Mouse (Mus musculus): ENCODE results near the gene Adprhl2. TPM values are rescaled to one million over a fixed set of nuclear protein-coding genes. Genes with fewer than 3 reads are reported as not detected.

Adprhl2 gene
- polyA plus RNA-seq, 1 experiment from 2014 or later = 64.5 TPM

DNA sequence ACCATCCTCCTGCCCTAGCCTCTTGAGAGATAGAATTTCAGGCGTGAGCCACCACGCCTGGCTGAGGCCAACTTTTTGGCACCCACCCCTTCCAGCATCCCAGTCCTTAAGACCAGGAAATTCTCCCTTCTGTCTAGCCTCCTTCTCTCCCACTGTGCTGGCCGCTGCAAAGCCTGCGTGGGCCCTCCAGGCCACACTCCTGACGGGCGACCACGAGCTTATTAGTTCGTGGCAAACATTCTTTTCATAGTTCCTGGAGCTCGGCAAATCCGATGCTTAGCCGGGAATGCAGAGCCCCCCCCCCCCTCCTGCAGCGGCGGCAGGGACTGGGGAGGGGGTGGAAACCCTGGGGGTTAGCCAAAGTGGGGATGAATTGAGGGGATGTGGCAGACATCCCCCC lies 30.3 kb downstream of the Adprhl2 start:
- no peak for DNase-seq (ENCODE audit: low spot score)
- H3K27ac ChIP-seq = no peak overlapping the region
- H3K4me3 ChIP-seq (replicated peaks; ENCODE audit: low read depth, low read length) = no peak overlapping the region
- H3K4me2 ChIP-seq (ENCODE audit: low read length) = no peak overlapping the region
- no peaks in the 10 kb centered on the region for H3K9me3 ChIP-seq (replicated peaks; ENCODE audit: low read length)
- peaks cover 11% of the 10 kb centered on the region for H3K27me3 ChIP-seq (ENCODE audit: insufficient read depth, low read length)
- no peak for ATAC-seq (replicated peaks; ENCODE audit: low FRiP score, low read depth)
- H3K4me1 ChIP-seq (replicated peaks; ENCODE audit: insufficient read depth, low read length) = peaks cover 17% of the 10 kb centered on the region; the same call in 1 of the 2 replicates
- H3K9ac ChIP-seq (ENCODE audit: low read depth, low read length) = no peak overlapping the region
- H3K36me3 ChIP-seq (ENCODE audit: insufficient read depth, low read length) = no peaks in the 10 kb centered on the region
- no peak for TF ChIP-seq CTCF (IDR thresholded peaks at IDR 0.05; ENCODE audit: low read depth)
- WGBS = 24% methylated on average over 13 of the region's 13 CpGs

DNA sequence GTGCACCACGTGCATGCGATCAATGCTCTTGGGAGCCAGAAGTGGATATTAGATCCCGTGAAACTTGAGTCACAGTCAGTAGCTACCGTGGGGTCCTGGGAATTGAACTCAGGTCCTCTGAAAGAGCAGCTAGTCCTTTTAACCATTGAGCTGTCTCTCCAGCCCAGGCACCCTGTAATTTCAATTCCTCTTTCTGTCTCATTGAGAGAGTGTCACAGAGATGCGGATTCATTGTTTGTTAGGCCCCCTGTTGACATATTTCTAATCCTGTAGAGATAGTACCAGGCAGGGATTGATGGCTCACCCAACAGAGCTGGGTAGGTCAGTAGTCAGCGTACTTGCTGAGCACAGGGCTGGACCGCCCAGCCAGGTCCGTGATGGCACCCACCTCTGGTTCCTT lies 31.2 kb downstream of the Adprhl2 start:
- no peaks in the 10 kb centered on the region for H3K36me3 ChIP-seq (ENCODE audit: insufficient read depth, low read length)
- no peaks in the 10 kb centered on the region for H3K9me3 ChIP-seq (replicated peaks; ENCODE audit: low read length)
- WGBS = 88% methylated on average over 8 of the region's 8 CpGs
- peaks cover 17% of the 10 kb centered on the region; the same call in 1 of the 2 replicates for H3K4me1 ChIP-seq (replicated peaks; ENCODE audit: insufficient read depth, low read length)
- peaks cover 15% of the 10 kb centered on the region for H3K27me3 ChIP-seq (ENCODE audit: insufficient read depth, low read length)
- TF ChIP-seq CTCF (IDR thresholded peaks at IDR 0.05; ENCODE audit: low read depth) = no peak
- no peak overlapping the region for H3K27ac ChIP-seq
- H3K4me2 ChIP-seq (ENCODE audit: low read length) = no peak overlapping the region
- no peak overlapping the region for H3K4me3 ChIP-seq (replicated peaks; ENCODE audit: low read depth, low read length)
- ATAC-seq (replicated peaks; ENCODE audit: low FRiP score, low read depth) (no peak), DNase-seq (ENCODE audit: low spot score) (no peak)
- no peak overlapping the region for H3K9ac ChIP-seq (ENCODE audit: low read depth, low read length)

DNA sequence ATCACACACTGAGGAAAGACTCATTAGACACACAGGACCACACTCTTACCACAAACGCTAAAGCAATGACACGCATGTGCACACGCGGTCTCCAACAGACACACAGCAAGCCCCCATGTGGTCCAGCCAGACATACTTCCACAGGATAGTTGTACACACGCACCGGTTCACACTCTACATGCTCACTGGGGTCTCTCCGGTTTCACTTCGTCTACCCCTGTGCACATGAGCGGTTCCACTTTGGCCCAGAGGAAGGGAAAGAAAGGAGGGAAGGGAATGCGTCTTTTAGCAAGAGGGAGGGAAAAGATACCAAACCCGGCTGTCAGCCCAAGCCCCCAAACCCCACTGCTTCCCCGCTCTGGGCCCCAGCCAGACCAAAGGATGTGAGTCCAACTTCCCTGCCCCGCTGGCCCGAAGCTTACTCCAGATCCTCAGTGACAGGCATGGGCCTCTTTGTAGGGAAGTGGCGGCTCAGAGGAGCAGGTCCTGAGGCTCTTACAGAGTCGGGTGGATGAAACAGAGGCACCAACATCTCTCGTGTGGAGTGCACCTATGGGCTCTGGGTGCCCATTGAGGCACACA lies 33.3 kb downstream of the Adprhl2 start:
- Histone ChIP-seq H3K4me2 (ENCODE audit: low read length) (peak overlapping the region; percentile 77), H3K9me3 (replicated peaks; ENCODE audit: low read length) (no peaks in the 10 kb centered on the region), H3K27me3 (ENCODE audit: insufficient read depth, low read length) (peaks cover 15% of the 10 kb centered on the region), H3K36me3 (ENCODE audit: insufficient read depth, low read length) (no peaks in the 10 kb centered on the region), H3K9ac (ENCODE audit: low read depth, low read length) (no peak overlapping the region), H3K27ac (peak overlapping the region; percentile 25; the same call in 1 of the 2 replicates), H3K4me1 (replicated peaks; ENCODE audit: insufficient read depth, low read length) (peaks cover 17% of the 10 kb centered on the region; the same call in 1 of the 2 replicates), H3K4me3 (replicated peaks; ENCODE audit: low read depth, low read length) (no peak overlapping the region)
- 27% methylated on average over 17 of the region's 17 CpGs for WGBS
- ATAC-seq (replicated peaks; ENCODE audit: low FRiP score, low read depth) = no peak
- TF ChIP-seq CTCF (IDR thresholded peaks at IDR 0.05; ENCODE audit: low read depth) = no peak
- DNase-seq (ENCODE audit: low spot score) = peak; percentile 63

DNA sequence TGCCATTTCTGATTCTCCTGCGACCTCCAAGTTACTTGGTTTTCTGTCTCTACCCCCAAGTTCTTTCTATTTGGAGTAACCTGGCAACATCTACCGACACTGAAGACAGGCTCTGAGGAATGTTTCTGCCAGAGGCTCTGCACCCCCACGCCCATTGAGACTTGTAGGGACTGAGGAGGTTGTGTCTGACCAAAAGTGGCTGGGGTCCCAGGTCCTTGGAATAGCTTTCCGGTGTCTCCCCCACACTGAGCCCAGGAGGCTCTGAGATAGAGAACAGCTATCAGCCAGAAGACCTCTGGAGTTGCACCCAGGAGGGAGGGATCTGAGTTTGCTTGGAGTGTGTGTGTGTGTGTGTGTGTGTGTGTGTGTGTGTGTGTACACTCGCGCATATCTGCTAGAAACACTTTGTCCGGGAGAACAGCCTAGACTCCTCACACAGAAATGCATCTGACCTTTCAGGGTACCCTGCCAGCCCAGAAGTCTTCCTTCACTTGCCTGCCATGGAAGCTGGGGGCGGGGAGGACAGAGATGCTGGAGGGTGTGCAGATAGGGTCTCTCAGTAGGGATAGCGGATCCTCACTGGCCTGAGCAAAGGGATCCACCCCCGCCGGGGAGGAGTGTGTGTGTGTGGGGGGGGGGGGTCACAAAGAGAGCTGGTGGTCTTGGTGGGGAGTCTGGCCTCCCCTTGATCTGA lies 34.1 kb downstream of the Adprhl2 start:
- Histone ChIP-seq H3K9ac (ENCODE audit: low read depth, low read length) (no peak overlapping the region), H3K4me1 (replicated peaks; ENCODE audit: insufficient read depth, low read length) (peaks cover 17% of the 10 kb centered on the region; the same call in 1 of the 2 replicates), H3K36me3 (ENCODE audit: insufficient read depth, low read length) (no peaks in the 10 kb centered on the region), H3K9me3 (replicated peaks; ENCODE audit: low read length) (no peaks in the 10 kb centered on the region), H3K27me3 (ENCODE audit: insufficient read depth, low read length) (peaks cover 15% of the 10 kb centered on the region), H3K27ac (no peak overlapping the region), H3K4me2 (ENCODE audit: low read length) (peak overlapping the region; percentile 77), H3K4me3 (replicated peaks; ENCODE audit: low read depth, low read length) (no peak overlapping the region)
- TF ChIP-seq CTCF (IDR thresholded peaks at IDR 0.05; ENCODE audit: low read depth) = no peak
- 30% methylated on average over 11 of the region's 11 CpGs for WGBS
- DNase-seq (ENCODE audit: low spot score) = peak; percentile 50
- no peak; the same call in 1 of the 2 replicates for ATAC-seq (replicated peaks; ENCODE audit: low FRiP score, low read depth)

DNA sequence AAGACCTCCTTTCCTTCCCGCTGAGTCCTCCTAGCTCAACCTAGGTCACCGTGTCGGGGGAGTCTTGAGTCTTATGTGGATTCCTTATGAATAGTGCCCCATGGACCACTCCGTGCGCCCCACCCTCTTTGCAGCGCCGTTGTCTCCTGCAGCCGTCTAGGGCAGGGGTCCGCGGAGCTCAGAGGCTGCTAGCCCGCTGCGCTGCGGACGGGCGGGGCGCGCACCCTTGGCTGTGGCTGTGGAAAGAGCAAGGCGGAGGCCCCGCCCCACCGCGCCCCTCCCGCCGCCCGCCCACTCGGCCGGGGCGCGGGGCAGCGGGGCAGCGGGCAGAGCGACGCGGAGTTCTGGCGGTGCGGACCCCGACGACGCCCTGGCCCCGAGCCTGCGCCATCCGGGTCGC lies 35.0 kb downstream of the Adprhl2 start, which contains the start of gene Col8a2:
TSS of gene Col8a2 (plus strand) at position 302 of the 400 bp plus-strand sequence.
- 2% methylated on average over 19 of the region's 42 CpGs for WGBS
- DNase-seq (ENCODE audit: low spot score) (peak; percentile 44), ATAC-seq (replicated peaks; ENCODE audit: low FRiP score, low read depth) (peak; percentile 44; the same call in 1 of the 2 replicates)
- TF ChIP-seq CTCF (IDR thresholded peaks at IDR 0.05; ENCODE audit: low read depth) = no peak
- peak within 1 kb of the TSS; percentile 47 for H3K9ac ChIP-seq (ENCODE audit: low read depth, low read length)
- peak within 1 kb of the TSS; percentile 44 for H3K4me3 ChIP-seq (replicated peaks; ENCODE audit: low read depth, low read length)
- H3K27me3 ChIP-seq (ENCODE audit: insufficient read depth, low read length) = peaks cover 15% of the 10 kb centered on the region
- H3K36me3 ChIP-seq (ENCODE audit: insufficient read depth, low read length) = no peaks in the 10 kb centered on the region
- H3K4me2 ChIP-seq (ENCODE audit: low read length) = peak within 1 kb of the TSS; percentile 77
- peaks cover 15% of the 10 kb centered on the region; the same call in 1 of the 2 replicates for H3K4me1 ChIP-seq (replicated peaks; ENCODE audit: insufficient read depth, low read length)
- no peaks in the 10 kb centered on the region for H3K9me3 ChIP-seq (replicated peaks; ENCODE audit: low read length)
- 0 out of 2 replicates have a peak within 1 kb of the TSS, but pooled peaks have one; percentile 19 for H3K27ac ChIP-seq

DNA sequence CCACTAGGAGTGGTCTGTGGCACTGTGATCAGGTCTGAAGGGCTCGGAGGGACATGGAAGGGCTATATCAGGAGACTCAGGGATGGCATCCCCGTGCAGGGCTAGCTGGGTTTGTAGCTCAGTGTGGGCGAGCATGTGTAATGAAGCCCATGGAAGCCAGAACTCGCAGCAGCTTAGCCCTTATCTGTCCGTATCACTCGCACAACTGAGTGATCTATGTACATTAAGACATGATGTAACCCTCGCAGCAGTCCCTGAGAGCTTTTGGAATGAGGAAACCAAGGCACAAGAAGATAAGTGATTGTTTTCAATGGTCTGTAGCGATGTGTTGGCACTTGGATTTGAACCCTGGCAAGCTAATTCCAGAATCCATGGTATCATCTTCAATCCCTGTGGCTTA lies 37.9 kb downstream of the Adprhl2 start:
- Histone ChIP-seq H3K4me1 (replicated peaks; ENCODE audit: insufficient read depth, low read length) (peaks cover 8% of the 10 kb centered on the region; the same call in 1 of the 2 replicates), H3K27ac (no peak overlapping the region), H3K9ac (ENCODE audit: low read depth, low read length) (no peak overlapping the region), H3K4me3 (replicated peaks; ENCODE audit: low read depth, low read length) (no peak overlapping the region), H3K4me2 (ENCODE audit: low read length) (no peak overlapping the region), H3K36me3 (ENCODE audit: insufficient read depth, low read length) (no peaks in the 10 kb centered on the region), H3K9me3 (replicated peaks; ENCODE audit: low read length) (no peaks in the 10 kb centered on the region), H3K27me3 (ENCODE audit: insufficient read depth, low read length) (peaks cover 15% of the 10 kb centered on the region)
- TF ChIP-seq CTCF (IDR thresholded peaks at IDR 0.05; ENCODE audit: low read depth) = no peak
- DNase-seq (ENCODE audit: low spot score) (no peak), ATAC-seq (replicated peaks; ENCODE audit: low FRiP score, low read depth) (no peak)
- 86% methylated on average over 8 of the region's 8 CpGs for WGBS

All from kidney, postnatal 0 days (tissue).